Mouse (Mus musculus) liver, postnatal 0 days (tissue): ENCODE measurements at regions not wholly inside any gene's neighbourhood (a gene's known extent, or its start where the extent isn't known, plus 50 kb on each side); places are given as distances from the start of the nearest gene placed in this dataset.

Experiments
- ATAC-seq: fragments of 200-750 bp; cut with Nextera tagmentation; 2 replicates; pipeline ENCODE4 v1.8.0; 2017; ENCODE audit warnings: mild to moderate bottlenecking, moderate library complexity
- DNase-seq: peaks from one replicate; pipeline ENCODE4 v3.0.0-alpha.2; 2016
- H3K27ac ChIP-seq: fragments of 300-500 bp; sonication (generic); 2 replicates; pipeline ENCODE4 v1.5.1; 2014; ENCODE audit warnings: antibody characterized with exemption, moderate library complexity, mild to moderate bottlenecking, low read depth
- H3K27me3 ChIP-seq: fragments of 300-500 bp; sonication (generic); 2 replicates; pipeline ENCODE4 v1.6.1; 2014; ENCODE audit warnings: low read length, control low read depth, mixed read lengths; ENCODE audit not compliant: insufficient read depth
- H3K36me3 ChIP-seq: fragments of 300-500 bp; sonication (generic); replicated peaks from 2 replicates; pipeline ENCODE4 v1.6.1; 2014; ENCODE audit warnings: mild to moderate bottlenecking, control low read depth, low read length, moderate library complexity, mixed read lengths; ENCODE audit not compliant: insufficient read depth
- H3K4me1 ChIP-seq: fragments of 300-500 bp; sonication (generic); 2 replicates; pipeline ENCODE4 v1.6.1; 2014; ENCODE audit warnings: antibody characterized with exemption, mild to moderate bottlenecking, control low read depth; ENCODE audit not compliant: insufficient read depth
- H3K4me2 ChIP-seq: fragments of 300-500 bp; sonication (generic); 2 replicates; pipeline ENCODE4 v1.6.1; 2014; ENCODE audit warnings: low read depth, mild to moderate bottlenecking, low read length, moderate library complexity, mixed read lengths
- H3K4me3 ChIP-seq: fragments of 300-500 bp; sonication (generic); 2 replicates; pipeline ENCODE4 v1.5.1; 2014; ENCODE audit warnings: low read depth, low read length
- H3K9ac ChIP-seq: fragments of 300-500 bp; sonication (generic); replicated peaks from 2 replicates; pipeline ENCODE4 v1.6.1; 2014; ENCODE audit warnings: mild to moderate bottlenecking, moderate library complexity
- H3K9me3 ChIP-seq: fragments of 300-500 bp; sonication (generic); 2 replicates; pipeline ENCODE4 v1.6.1; 2016; ENCODE audit warnings: mild to moderate bottlenecking, control low read depth, low read length, mixed read lengths
- CTCF ChIP-seq: sonication (generic); IDR thresholded peaks from 2 replicates; pipeline ENCODE4 v1.5.1; 2016; ENCODE audit warnings: antibody characterized with exemption, low read depth
- EP300 ChIP-seq: IDR thresholded peaks from 2 replicates; pipeline ENCODE4 v1.6.1; 2016; ENCODE audit warnings: antibody characterized with exemption, low read depth, mild to moderate bottlenecking
- WGBS: fragments of 180-500 bp; shearing (Covaris S2); extraction: QIAGEN DNeasy Blood & Tissue Kit; methylation state at CpG from one replicate; pipeline ENCODE4 v1.1.7; 2014; ENCODE audit not compliant: insufficient replicate concordance; 5-methylcytosine and 5-hydroxymethylcytosine counted together

GRCm38 (mm10) chr9:101551256-101551655 lies 299.7 kb upstream of the Ppp2r3a start:
- no peak overlapping the region for H3K9ac ChIP-seq
- no peak overlapping the region for H3K4me3 ChIP-seq
- DNase-seq: no peak
- H3K4me2 ChIP-seq: no peak overlapping the region
- H3K27ac ChIP-seq: no peak overlapping the region
- WGBS: 47% methylated on average over 3 of the region's 3 CpGs
- no peaks in the 10 kb centered on the region for H3K4me1 ChIP-seq
- no peaks in the 10 kb centered on the region for H3K27me3 ChIP-seq
- ATAC-seq: no peak
- no peaks in the 10 kb centered on the region for H3K36me3 ChIP-seq
- TF ChIP-seq EP300 (no peak), CTCF (0 out of 2 replicates have a peak, but pooled peaks have one; percentile 5)
- no peaks in the 10 kb centered on the region for H3K9me3 ChIP-seq

DNA sequence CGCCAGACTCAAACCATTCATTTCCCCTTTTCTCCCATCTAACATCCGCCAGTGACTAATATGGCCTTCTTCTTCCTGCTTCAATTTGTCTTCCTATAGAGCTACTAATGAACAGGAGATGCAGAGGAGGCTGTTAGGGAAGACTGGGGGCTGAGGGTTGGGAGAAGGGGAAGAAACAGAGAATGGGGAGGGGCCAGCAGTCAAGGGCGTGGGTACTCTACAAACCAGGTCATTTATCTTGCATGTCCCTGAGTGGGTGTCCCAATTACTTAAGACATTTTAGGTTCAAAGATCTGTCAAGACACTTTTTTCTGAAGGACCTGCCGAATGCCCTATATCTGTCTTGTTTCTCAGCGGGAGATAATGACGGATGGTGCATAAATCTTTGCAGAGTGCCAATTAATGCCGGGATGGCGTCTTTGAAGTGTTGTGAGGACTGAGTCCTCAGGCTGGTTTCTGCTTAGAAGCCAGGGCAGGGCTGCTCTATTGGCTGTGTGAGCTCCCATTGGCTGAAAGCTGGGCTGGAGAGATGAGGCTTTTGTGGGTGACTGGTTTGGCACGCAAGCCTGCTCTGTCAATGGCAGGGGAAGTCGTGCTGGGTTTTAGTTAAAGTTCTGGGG lies 294.7 kb upstream of the Ppp2r3a start:
- DNase-seq (no peak), ATAC-seq (no peak)
- WGBS: 53% methylated on average over 10 of the region's 10 CpGs
- H3K4me3 ChIP-seq: no peak overlapping the region
- no peak overlapping the region for H3K9ac ChIP-seq
- no peak overlapping the region for H3K4me2 ChIP-seq
- H3K36me3 ChIP-seq: no peaks in the 10 kb centered on the region
- TF ChIP-seq CTCF (no peak), EP300 (no peak)
- no peak overlapping the region for H3K27ac ChIP-seq
- no peaks in the 10 kb centered on the region for H3K4me1 ChIP-seq
- no peaks in the 10 kb centered on the region for H3K9me3 ChIP-seq
- H3K27me3 ChIP-seq: no peaks in the 10 kb centered on the region

DNA sequence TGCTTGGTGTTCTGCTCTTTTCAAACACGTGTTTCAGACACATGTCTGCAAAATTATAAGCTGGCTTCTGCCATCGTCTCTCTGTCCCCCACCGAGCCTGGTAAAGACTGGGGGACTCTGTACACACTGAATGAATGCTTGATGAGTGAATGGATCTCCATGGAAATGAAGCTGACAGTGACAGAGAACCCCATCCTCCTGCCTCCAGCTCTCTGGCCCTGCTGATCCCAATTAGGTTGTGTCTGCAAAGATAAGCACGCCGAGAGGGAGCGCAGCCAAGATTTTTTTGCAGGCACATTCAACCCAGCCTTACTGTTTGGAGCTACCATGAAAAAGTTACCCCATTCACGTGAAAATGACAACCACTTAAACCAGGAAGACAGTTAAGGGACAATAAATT lies 266.5 kb upstream of the Ppp2r3a start:
- DNase-seq: no peak
- Histone ChIP-seq H3K4me1 (no peaks in the 10 kb centered on the region), H3K27me3 (no peaks in the 10 kb centered on the region), H3K9ac (no peak overlapping the region), H3K9me3 (no peaks in the 10 kb centered on the region), H3K27ac (no peak overlapping the region), H3K4me2 (no peak overlapping the region), H3K4me3 (no peak overlapping the region), H3K36me3 (no peaks in the 10 kb centered on the region)
- WGBS: 63% methylated on average over 7 of the region's 7 CpGs
- ATAC-seq: no peak
- no peak for TF ChIP-seq EP300
- no peak for TF ChIP-seq CTCF

GRCm38 (mm10) chr9:101510807-101511206 lies 259.2 kb upstream of the Ppp2r3a start:
- no peak overlapping the region for H3K9ac ChIP-seq
- no peaks in the 10 kb centered on the region for H3K36me3 ChIP-seq
- H3K4me3 ChIP-seq: no peak overlapping the region
- H3K27ac ChIP-seq: no peak overlapping the region
- H3K4me1 ChIP-seq: no peaks in the 10 kb centered on the region
- WGBS: 77% methylated on average over 3 of the region's 3 CpGs
- H3K9me3 ChIP-seq: no peaks in the 10 kb centered on the region
- TF ChIP-seq CTCF (no peak), EP300 (no peak)
- no peak for DNase-seq
- H3K27me3 ChIP-seq: no peaks in the 10 kb centered on the region
- no peak for ATAC-seq
- H3K4me2 ChIP-seq: no peak overlapping the region

- DNase-seq: no peak
- 68% methylated on average over 9 of the region's 9 CpGs for WGBS
These were observed 257.6 kb upstream of the Ppp2r3a start for GRCm38 (mm10) chr9:101509196-101509595.

DNA sequence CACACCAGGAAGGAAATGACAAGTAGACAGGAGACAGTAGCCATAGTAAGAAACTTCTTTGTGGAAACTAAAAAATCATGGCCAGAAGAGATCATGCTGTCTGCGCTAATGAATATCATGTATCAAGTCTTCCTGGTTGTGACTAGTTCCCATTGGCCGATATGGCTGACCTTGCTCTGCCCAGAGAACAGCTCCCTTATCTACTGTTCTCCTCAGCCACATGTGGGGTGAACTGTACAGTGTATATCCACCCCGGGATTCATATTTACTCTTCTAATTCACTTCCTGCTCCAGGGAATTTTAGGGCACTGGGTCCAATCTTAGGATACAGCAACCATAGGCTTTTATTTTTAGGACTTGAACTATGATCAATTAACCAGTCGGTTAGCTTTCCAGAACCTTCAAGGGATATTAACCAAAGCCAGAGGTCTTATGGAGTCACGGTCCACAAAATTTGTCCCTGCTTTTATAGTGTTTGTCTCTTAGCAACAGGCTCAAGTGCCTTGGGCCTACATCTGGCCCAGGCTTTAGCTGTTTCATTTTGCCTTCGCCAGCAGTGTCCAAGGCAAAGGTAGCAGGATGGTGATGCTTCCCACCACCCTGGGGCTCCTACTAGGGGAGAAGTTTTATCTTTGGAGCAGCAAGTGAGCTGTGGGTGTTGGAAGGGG lies 255.6 kb upstream of the Ppp2r3a start:
- 66% methylated on average over 6 of the region's 6 CpGs for WGBS
- Histone ChIP-seq H3K4me3 (no peak overlapping the region), H3K9ac (no peak overlapping the region), H3K27me3 (no peaks in the 10 kb centered on the region), H3K4me1 (no peaks in the 10 kb centered on the region), H3K4me2 (no peak overlapping the region), H3K9me3 (no peaks in the 10 kb centered on the region), H3K27ac (no peak overlapping the region), H3K36me3 (no peaks in the 10 kb centered on the region)
- TF ChIP-seq CTCF (no peak), EP300 (no peak)
- no peak for DNase-seq
- ATAC-seq: no peak

More at GRCm38 (mm10) chr9:101509196-101509595, 257.6 kb upstream of the Ppp2r3a start:
- no peaks in the 10 kb centered on the region for H3K4me1 ChIP-seq
- no peaks in the 10 kb centered on the region for H3K9me3 ChIP-seq
- no peak for ATAC-seq
- no peaks in the 10 kb centered on the region for H3K27me3 ChIP-seq
- no peak overlapping the region for H3K9ac ChIP-seq
- no peak overlapping the region for H3K4me2 ChIP-seq
- TF ChIP-seq EP300 (no peak), CTCF (no peak)
- no peaks in the 10 kb centered on the region for H3K36me3 ChIP-seq
- H3K27ac ChIP-seq: no peak overlapping the region
- H3K4me3 ChIP-seq: no peak overlapping the region
